Mouse (Mus musculus): ENCODE data around the gene Smad3. TPM values are rescaled to one million over a fixed set of nuclear protein-coding genes. Genes with fewer than 3 reads are reported as not detected.

Gene Smad3
- polyA plus RNA-seq, 1 experiment: 33.5 TPM

GRCm38 (mm10) chr9:63720715-63721114 is 37.1 kb downstream of the Smad3 start:
- H3K27ac ChIP-seq (ENCODE audit: insufficient read depth, low read depth, low read length): no peak overlapping the region

GRCm38 (mm10) chr9:63719770-63720440 is 37.9 kb downstream of the Smad3 start:
- H3K36me3 ChIP-seq (ENCODE audit: control insufficient read depth, insufficient read depth, low read length): no peaks in the 10 kb centered on the region
- peaks cover 62% of the 10 kb centered on the region for H3K4me1 ChIP-seq (ENCODE audit: control insufficient read depth, insufficient read depth, low read length)
- DNase-seq: peak; percentile 54
- H3K4me3 ChIP-seq (ENCODE audit: insufficient read depth, low read depth, low read length): no peak overlapping the region
- no peaks in the 10 kb centered on the region for H3K27me3 ChIP-seq (replicated peaks; ENCODE audit: control insufficient read depth, insufficient read depth, low read length)
- 55% methylated on average over 16 of the region's 16 CpGs for WGBS
- TF ChIP-seq CTCF (conservative IDR thresholded peaks at IDR 0.05; ENCODE audit: insufficient read depth, insufficient read length, low read depth, low read length) (no peak), POLR2A (IDR thresholded peaks at IDR 0.05; ENCODE audit: low read depth, low read length) (no peak)
- no peak overlapping the region for H3K27ac ChIP-seq (ENCODE audit: insufficient read depth, low read depth, low read length)

More at GRCm38 (mm10) chr9:63720715-63721114, 37.1 kb downstream of the Smad3 start:
- H3K36me3 ChIP-seq (ENCODE audit: control insufficient read depth, insufficient read depth, low read length): no peaks in the 10 kb centered on the region
- 40% methylated on average over 6 of the region's 6 CpGs for WGBS
- peaks cover 53% of the 10 kb centered on the region for H3K4me1 ChIP-seq (ENCODE audit: control insufficient read depth, insufficient read depth, low read length)
- no peaks in the 10 kb centered on the region for H3K27me3 ChIP-seq (replicated peaks; ENCODE audit: control insufficient read depth, insufficient read depth, low read length)
- H3K4me3 ChIP-seq (ENCODE audit: insufficient read depth, low read depth, low read length): no peak overlapping the region
- TF ChIP-seq POLR2A (IDR thresholded peaks at IDR 0.05; ENCODE audit: low read depth, low read length) (no peak), CTCF (conservative IDR thresholded peaks at IDR 0.05; ENCODE audit: insufficient read depth, insufficient read length, low read depth, low read length) (no peak)
- peak; percentile 47 for DNase-seq

- H3K27ac ChIP-seq (ENCODE audit: insufficient read depth, low read depth, low read length): no peak overlapping the region
- H3K4me3 ChIP-seq (ENCODE audit: insufficient read depth, low read depth, low read length): no peak overlapping the region
- H3K27me3 ChIP-seq (replicated peaks; ENCODE audit: control insufficient read depth, insufficient read depth, low read length): no peaks in the 10 kb centered on the region
- DNase-seq: no peak
- WGBS: 69% methylated on average over 9 of the region's 9 CpGs
- peaks cover 62% of the 10 kb centered on the region for H3K4me1 ChIP-seq (ENCODE audit: control insufficient read depth, insufficient read depth, low read length)
- H3K36me3 ChIP-seq (ENCODE audit: control insufficient read depth, insufficient read depth, low read length): no peaks in the 10 kb centered on the region
- TF ChIP-seq CTCF (conservative IDR thresholded peaks at IDR 0.05; ENCODE audit: insufficient read depth, insufficient read length, low read depth, low read length) (no peak), POLR2A (IDR thresholded peaks at IDR 0.05; ENCODE audit: low read depth, low read length) (no peak)
These were observed 38.9 kb downstream of the Smad3 start for GRCm38 (mm10) chr9:63718735-63719358.

GRCm38 (mm10) chr9:63718170-63718569 is 39.6 kb downstream of the Smad3 start:
- no peak for TF ChIP-seq POLR2A (IDR thresholded peaks at IDR 0.05; ENCODE audit: low read depth, low read length)
- no peak for TF ChIP-seq CTCF (conservative IDR thresholded peaks at IDR 0.05; ENCODE audit: insufficient read depth, insufficient read length, low read depth, low read length)
- no peaks in the 10 kb centered on the region for H3K27me3 ChIP-seq (replicated peaks; ENCODE audit: control insufficient read depth, insufficient read depth, low read length)
- no peak overlapping the region for H3K4me3 ChIP-seq (ENCODE audit: insufficient read depth, low read depth, low read length)
- no peak for DNase-seq
- peaks cover 62% of the 10 kb centered on the region for H3K4me1 ChIP-seq (ENCODE audit: control insufficient read depth, insufficient read depth, low read length)
- no peaks in the 10 kb centered on the region for H3K36me3 ChIP-seq (ENCODE audit: control insufficient read depth, insufficient read depth, low read length)
- 77% methylated on average over 4 of the region's 4 CpGs for WGBS
- no peak overlapping the region for H3K27ac ChIP-seq (ENCODE audit: insufficient read depth, low read depth, low read length)

GRCm38 (mm10) chr9:63717474-63718005 is 40.3 kb downstream of the Smad3 start:
- TF ChIP-seq CTCF (conservative IDR thresholded peaks at IDR 0.05; ENCODE audit: insufficient read depth, insufficient read length, low read depth, low read length): no peak
- no peak for TF ChIP-seq POLR2A (IDR thresholded peaks at IDR 0.05; ENCODE audit: low read depth, low read length)
- Histone ChIP-seq H3K4me3 (ENCODE audit: insufficient read depth, low read depth, low read length) (no peak overlapping the region), H3K27me3 (replicated peaks; ENCODE audit: control insufficient read depth, insufficient read depth, low read length) (no peaks in the 10 kb centered on the region), H3K4me1 (ENCODE audit: control insufficient read depth, insufficient read depth, low read length) (peaks cover 61% of the 10 kb centered on the region), H3K27ac (ENCODE audit: insufficient read depth, low read depth, low read length) (no peak overlapping the region), H3K36me3 (ENCODE audit: control insufficient read depth, insufficient read depth, low read length) (no peaks in the 10 kb centered on the region)
- 44% methylated on average over 3 of the region's 3 CpGs for WGBS
- DNase-seq: peak; percentile 59

- 28% methylated on average over 18 of the region's 18 CpGs for WGBS
- no peak overlapping the region for H3K4me3 ChIP-seq (ENCODE audit: insufficient read depth, low read depth, low read length)
- peak overlapping the region; percentile 50; the same call in 1 of the 2 replicates for H3K27ac ChIP-seq (ENCODE audit: insufficient read depth, low read depth, low read length)
- no peaks in the 10 kb centered on the region for H3K27me3 ChIP-seq (replicated peaks; ENCODE audit: control insufficient read depth, insufficient read depth, low read length)
- TF ChIP-seq POLR2A (IDR thresholded peaks at IDR 0.05; ENCODE audit: low read depth, low read length): no peak
- no peak for TF ChIP-seq CTCF (conservative IDR thresholded peaks at IDR 0.05; ENCODE audit: insufficient read depth, insufficient read length, low read depth, low read length)
- H3K4me1 ChIP-seq (ENCODE audit: control insufficient read depth, insufficient read depth, low read length): peaks cover 52% of the 10 kb centered on the region
- H3K36me3 ChIP-seq (ENCODE audit: control insufficient read depth, insufficient read depth, low read length): no peaks in the 10 kb centered on the region
- peak; percentile 90 for DNase-seq
These were observed 41.4 kb downstream of the Smad3 start for GRCm38 (mm10) chr9:63716150-63717138.
